Mouse (Mus musculus): ENCODE results near the gene Iqck. TPM values are rescaled to one million over a fixed set of nuclear protein-coding genes. Genes with fewer than 3 reads are reported as not detected.

The Iqck gene
- polyA plus RNA-seq (2015; fragmentation: Nextera tagmentation; extraction: Ambion mirVana) = 13.8 and 38.8 TPM in 2 replicates

GRCm38 (mm10) chr7:118855171-118855876 is at the start of gene Iqck:
TSS of gene Iqck (plus strand) at chr7:118855752.

GRCm38 (mm10) chr7:118855877-118856304 is 339 bp downstream of the Iqck start, which contains the start of gene Knop1:
TSS of gene Knop1 (minus strand) at chr7:118856254.

GRCm38 (mm10) chr7:118995007-118995406 is 139.5 kb downstream of the Iqck start, which contains the start of gene Gprc5b:
TSS of gene Gprc5b (minus strand) at chr7:118995211.

Other genes starting within 250 kb of the Iqck start
- 115 and 152 TPM in 2 replicates for gene Gde1, start 150.0 kb upstream of the Iqck start, polyA plus RNA-seq (2015; fragmentation: Nextera tagmentation; extraction: Ambion mirVana)
- 4.6 and 6.1 TPM in 2 replicates for gene Ccp110, start 143.2 kb upstream of the Iqck start, polyA plus RNA-seq (2015; fragmentation: Nextera tagmentation; extraction: Ambion mirVana)
- gene Vps35l, start 115.5 kb upstream of the Iqck start, polyA plus RNA-seq (2015; fragmentation: Nextera tagmentation; extraction: Ambion mirVana) = 42.4 and 61.6 TPM in 2 replicates
- 66.1 and 141 TPM in 2 replicates for gene Knop1, start 502 bp downstream of the Iqck start, polyA plus RNA-seq (2015; fragmentation: Nextera tagmentation; extraction: Ambion mirVana)
- 12.6 and 27.4 TPM in 2 replicates for gene Gprc5b, start 139.5 kb downstream of the Iqck start, polyA plus RNA-seq (2015; fragmentation: Nextera tagmentation; extraction: Ambion mirVana)

Data from adrenal gland, postnatal 0 days (tissue).